Mouse (Mus musculus) NIH3T3 (cell line): ENCODE data around the gene Kcnq1.

Experiments
- DNase-seq: peaks from one replicate; pipeline ENCODE4 v3.0.0-alpha.2; 2012; ENCODE audit warnings: low read depth

The Kcnq1 gene

GRCm38 (mm10) chr7:143186378-143186777, 80.2 kb downstream of the Kcnq1 start:
- no peak for DNase-seq

DNA sequence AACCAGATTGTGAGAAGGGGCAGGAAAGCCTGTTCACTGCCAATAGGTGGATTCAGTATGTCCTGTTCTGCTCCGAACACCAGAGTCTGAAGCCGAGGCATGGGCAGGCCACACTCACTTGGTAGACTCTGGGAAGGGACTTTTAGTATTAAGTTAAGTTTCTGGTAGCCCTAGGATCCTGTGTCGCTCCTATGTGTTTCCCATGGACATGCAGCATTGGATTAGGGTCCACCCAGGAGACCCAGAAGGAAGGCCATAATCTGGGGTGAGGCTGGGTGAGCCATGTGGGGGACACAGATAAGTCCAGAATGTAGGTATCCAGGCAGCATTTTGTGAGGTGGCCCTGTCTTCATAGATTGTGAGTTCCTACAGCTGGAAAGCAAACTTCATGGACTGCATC, 81.0 kb downstream of the Kcnq1 start:
- DNase-seq = no peak

- DNase-seq = no peak
Measured at GRCm38 (mm10) chr7:143188589-143188988, 82.4 kb downstream of the Kcnq1 start.

GRCm38 (mm10) chr7:143189965-143190722, 84.0 kb downstream of the Kcnq1 start:
- no peak for DNase-seq

DNA sequence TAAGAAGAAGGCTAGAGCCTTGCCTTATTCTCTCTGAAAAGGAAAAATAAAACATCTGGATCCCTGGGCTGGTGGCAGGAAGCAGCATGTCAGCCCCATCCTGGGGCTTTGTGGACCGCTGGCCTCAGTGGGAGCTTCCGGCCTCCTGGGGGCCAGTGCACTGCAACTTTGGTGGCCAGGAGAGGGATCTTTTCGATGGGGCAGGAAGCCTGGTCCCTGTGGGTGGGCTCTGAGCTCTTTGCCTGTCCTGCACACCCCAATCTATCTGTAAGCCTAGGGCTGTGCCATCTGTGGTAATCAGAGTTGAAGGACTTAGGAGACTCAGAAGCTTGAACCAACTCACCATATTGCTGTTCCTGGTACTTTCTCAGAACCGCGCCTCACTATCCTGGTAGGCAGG, 84.7 kb downstream of the Kcnq1 start:
- no peak for DNase-seq

DNA sequence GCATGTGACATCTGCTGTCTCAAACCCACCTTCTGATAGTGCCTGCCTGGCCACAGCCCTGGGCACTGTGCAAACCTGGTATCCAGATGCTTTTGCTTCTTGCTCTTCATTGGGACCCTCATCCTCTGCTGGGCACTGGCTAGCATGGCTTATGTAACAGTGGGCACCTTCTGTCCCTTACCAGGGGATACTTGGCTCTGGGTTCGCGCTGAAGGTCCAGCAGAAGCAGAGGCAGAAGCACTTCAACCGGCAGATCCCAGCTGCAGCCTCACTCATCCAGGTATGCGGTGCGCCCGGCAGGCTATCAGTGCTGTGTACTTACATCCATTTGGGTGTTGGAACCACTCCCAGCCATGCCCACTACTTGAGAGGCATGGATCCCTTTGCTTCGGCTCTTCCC, 86.2 kb downstream of the Kcnq1 start:
- DNase-seq = no peak

GRCm38 (mm10) chr7:143194064-143194463, 87.9 kb downstream of the Kcnq1 start:
- no peak for DNase-seq

GRCm38 (mm10) chr7:143197951-143198440, 91.8 kb downstream of the Kcnq1 start:
- no peak for DNase-seq

GRCm38 (mm10) chr7:143198443-143198842, 92.3 kb downstream of the Kcnq1 start:
- DNase-seq = no peak

DNA sequence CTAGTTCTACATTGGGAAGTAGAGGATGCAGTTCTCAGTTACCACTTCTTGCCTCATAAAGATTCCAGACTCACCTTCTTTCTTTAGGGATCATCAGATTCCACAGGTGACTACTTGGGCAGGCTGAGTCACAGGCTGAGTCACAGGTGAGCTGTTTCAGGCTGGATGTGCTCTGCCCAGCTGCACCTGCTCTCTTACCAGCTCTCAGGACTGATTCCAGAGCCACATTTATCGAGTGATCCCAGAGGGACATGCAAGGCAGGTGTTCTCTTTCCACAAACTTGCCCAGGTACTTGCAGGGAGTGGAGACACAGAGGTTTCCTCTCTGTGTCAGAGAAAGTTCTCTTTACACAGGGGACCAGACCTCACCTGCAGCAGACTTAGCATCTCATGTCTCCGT, 95.1 kb downstream of the Kcnq1 start:
- DNase-seq = no peak

- DNase-seq = no peak
Measured at GRCm38 (mm10) chr7:143203897-143204296, 97.7 kb downstream of the Kcnq1 start.

- DNase-seq = no peak
Measured at GRCm38 (mm10) chr7:143207044-143207443, 100.9 kb downstream of the Kcnq1 start.

DNA sequence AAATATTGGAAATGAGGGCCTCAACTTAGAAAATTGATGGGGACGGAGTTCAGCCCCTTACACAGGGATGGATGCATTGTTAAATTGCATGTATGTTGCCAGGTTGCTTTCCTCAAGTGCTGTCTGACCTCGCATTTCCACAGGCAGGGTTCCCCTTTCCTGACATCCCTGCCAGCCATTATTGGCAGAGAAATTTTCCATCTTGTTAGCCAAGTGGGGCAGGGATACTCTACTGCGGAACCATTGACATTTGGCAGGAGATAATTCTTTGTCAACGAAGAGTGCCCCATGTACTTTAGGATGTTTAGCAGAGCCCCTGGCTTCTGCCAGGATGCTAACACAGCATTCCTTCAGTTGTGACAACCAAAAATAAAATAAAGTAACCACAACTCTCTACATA, 104.6 kb downstream of the Kcnq1 start:
- DNase-seq = no peak

DNA sequence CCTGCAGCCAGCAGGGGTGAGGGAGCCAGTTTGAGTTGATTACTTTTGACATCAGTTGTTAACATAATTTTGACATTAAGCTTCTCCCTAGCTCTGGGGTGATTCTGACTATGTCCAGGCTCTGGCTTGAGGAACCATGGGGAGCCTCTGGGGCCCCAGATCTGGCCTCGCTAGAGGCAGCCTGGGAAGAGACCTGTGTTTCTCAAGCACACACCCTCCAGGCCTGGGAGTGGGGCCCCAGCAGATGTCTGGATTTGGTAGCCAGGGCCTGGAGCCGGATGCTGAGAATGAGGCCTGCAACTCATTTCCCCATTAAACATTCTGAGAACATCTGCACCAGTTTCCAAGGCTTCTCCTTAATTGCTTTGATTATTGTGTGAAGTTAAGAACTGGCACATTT, 145.0 kb downstream of the Kcnq1 start:
- DNase-seq = no peak

DNA sequence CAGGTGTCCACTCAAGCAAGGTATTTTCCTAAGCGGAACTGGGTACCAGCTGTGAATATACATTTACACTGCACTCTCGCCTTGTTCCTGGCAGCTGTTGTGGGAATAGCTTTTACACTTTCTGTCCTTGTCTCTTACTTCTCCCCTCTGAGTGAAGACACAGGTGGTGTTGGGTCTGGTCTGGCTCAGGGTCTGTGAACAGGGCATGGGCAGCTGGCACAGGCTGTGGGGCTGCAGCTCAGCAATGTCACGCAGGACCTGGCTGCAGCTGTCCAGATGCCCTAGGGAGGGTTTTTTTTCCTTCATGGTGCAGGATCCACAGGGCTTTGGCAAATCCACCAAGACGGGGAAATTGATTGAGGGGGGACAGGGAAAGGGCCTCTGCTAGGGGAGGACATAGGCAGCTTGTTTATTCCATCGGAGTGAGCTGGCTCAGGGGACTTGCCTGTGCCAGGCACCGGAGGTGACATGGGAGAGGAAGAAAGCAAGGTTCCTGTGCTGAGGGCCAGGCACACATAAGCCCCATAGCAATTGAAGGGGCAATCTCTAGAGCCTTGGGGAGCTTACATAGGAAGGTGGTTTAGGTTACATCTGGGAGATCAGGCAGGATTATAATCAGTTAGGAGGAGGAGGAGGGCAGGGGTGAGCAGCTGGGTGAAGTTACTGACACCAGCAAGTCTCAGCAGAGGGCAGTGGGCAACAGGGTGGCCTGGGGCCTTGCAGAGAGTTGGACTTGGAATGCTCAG, 147.1 kb downstream of the Kcnq1 start:
- no peak for DNase-seq

DNA sequence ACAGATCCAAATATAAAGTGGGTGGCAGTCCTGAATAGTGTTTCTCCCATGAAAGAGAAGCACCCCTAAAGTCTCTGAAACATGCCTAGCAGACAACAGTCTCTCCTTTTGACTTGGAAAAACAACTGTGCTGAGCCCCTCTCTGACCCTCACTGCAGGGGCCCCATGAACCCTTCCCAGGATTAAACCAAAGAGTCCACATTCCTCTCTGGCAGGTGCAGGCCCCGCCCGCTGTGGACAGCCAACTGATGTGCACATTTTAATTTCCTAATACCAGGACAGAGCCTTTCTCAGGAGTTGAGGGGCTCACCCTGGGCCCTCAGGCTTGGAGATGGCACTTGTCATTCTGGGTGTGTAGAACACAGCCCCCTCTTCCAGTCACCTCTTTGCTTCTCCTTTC, 148.7 kb downstream of the Kcnq1 start:
- DNase-seq = no peak

- DNase-seq = no peak
Measured at GRCm38 (mm10) chr7:143261246-143261645, 155.1 kb downstream of the Kcnq1 start.

DNA sequence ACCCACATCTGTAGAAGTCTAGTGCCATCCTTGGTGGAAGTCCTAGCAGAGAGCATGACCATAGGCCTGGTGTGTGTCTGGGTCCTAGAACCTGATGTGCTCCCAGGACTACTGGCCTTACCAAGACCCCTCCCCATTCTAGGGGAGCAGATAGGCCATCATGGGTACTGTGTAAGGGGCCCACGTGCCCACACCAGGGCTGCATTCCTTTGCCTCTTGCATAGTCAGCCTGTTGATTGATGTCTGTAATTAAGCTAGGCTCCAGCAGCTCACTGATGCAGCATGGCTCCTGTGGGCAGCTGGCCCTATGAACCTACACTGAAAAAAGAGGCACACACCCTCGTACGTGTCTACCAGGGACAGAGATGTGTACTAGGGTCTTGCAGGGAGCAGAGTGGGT, 157.4 kb downstream of the Kcnq1 start:
- DNase-seq = no peak

DNA sequence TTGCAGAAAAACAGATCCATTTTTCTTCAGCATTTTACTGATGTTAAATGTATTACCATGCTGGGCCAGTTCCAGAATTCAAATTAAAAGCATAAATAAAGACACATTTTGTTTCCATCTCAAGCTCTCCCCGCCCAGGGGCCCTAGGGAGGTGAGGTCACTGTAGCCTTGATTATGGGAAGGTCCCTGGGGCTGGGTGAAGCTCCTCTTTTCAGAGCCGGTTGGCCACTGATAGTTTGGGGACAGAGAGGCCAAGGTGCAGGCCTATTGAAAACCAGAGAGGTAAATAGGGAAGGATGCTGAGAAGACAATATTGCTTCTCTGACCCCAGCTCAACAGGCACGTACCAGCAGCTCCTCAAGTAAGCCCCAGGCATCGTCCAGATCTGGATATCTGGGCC, 157.8 kb downstream of the Kcnq1 start:
- DNase-seq = peak; percentile 11

- DNase-seq = no peak
Measured at GRCm38 (mm10) chr7:143265386-143265785, 159.2 kb downstream of the Kcnq1 start.

DNA sequence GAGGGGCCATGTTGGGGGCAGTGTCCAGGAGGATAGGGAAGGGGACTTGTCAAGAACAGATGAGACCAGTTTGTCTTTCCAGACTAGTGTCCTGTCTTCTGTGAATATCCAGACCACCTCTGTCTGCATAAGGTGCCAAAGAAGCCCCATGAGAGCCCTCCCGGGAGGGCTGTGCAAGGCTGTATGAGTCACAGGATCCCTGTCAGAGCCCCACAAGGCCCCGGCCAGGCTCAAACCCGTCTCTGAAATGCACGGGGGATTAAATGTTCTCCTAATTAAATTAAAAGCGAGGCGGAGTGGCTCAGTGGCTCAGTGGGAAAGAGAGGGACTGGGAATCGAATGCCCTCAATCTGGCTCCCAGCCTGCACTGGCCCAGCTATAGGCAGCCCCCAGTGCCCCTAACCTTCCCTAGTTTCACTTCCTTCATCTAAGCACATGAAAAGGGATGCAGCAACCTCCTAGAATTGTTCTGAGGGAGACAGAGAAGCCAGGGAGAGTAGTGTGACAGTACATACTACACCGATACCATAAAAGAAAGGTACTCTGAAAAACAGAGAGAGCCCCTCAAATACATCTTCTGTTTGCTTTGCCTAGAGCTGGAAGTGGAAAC, 159.8 kb downstream of the Kcnq1 start:
- DNase-seq = no peak

DNA sequence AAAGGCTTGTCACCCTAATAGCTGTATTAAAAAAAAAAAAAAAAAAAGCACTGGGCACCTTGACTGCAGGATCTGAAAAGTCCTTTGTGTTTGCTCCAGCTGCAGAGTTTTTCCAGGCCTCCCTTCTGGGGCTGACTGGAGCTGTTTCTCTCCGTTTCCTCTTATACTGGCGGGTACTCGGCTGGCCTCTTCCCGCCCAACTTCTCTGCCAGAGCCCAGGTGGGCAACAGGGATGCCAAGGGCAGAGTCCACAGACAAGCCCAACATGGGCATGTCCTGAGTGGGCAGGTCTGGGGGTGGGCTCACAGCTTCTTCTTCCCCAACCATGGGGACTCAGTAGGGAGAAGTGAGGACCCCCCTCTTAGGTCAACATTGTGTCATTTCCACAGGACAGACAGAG, 167.6 kb downstream of the Kcnq1 start:
- no peak for DNase-seq

DNA sequence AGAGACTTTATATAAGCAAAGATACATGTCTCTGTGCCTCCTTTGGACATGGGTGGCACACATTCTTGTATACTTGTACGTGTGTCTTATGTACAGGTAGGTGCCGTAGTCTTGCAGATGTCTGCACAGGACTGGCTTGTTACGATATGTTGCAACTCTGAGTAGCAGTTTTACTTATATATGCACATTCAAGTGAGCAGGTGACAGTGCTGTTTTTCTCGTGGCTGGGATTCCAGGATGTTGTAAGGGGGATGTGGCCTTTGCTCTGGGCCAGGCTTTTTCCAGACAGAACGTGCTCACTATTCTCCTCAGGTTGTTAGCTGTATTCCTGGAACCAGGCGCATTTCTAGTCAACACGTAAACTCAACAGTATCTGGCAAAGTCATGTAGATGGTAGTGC, 168.9 kb downstream of the Kcnq1 start:
- DNase-seq = no peak
